Mouse (Mus musculus): ENCODE measurements around the gene Vwa5b1. TPM values are rescaled to one million over a fixed set of nuclear protein-coding genes. Genes with fewer than 3 reads are reported as not detected.
A peak's percentile ranks its signal among the peaks of the same experiment; 100 is the strongest.

Vwa5b1 gene
- 0.69 and 2.0 TPM in 2 replicates for polyA plus RNA-seq (2012; rRNA removed)

GRCm38 (mm10) chr4:138635428-138636145 lies at the start of gene Vwa5b1:
TSS of gene Vwa5b1 (minus strand) at chr4:138635884.
- peak; percentile 86 for DNase-seq (ENCODE audit: low read depth)
- TF ChIP-seq POLR2A (IDR thresholded peaks at IDR 0.05; ENCODE audit: borderline replicate concordance, extremely low read depth, insufficient read depth, insufficient read length, poor library complexity, severe bottlenecking) (no peak), CTCF (IDR thresholded peaks at IDR 0.05; ENCODE audit: borderline replicate concordance, extremely low read depth, insufficient read depth, insufficient read length) (no peak)

DNA sequence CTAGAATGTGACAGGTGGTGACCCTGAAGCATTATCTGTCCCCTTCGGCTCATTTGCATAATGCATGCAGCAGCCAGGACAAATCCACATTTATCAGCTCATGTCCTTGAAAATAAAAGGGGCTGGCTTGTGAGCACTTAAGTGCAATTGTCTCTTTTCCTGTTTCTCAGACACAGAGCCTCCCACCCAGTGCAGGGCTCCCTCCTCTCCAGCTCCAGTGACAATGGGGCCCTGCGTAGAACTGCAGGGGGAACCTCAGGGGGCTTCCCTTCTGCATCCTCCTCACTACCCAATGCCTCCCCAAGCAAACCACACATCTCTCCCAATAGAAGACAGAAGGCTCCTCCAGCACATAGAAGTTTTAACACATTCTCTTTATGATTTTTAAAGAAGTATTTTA lies 47.1 kb upstream of the Vwa5b1 start:
- no peak for DNase-seq (ENCODE audit: low read depth)

GRCm38 (mm10) chr4:138680124-138680523 lies 44.4 kb upstream of the Vwa5b1 start:
- TF ChIP-seq POLR2A (IDR thresholded peaks at IDR 0.05; ENCODE audit: borderline replicate concordance, extremely low read depth, insufficient read depth, insufficient read length, poor library complexity, severe bottlenecking): no peak
- no peak for TF ChIP-seq CTCF (IDR thresholded peaks at IDR 0.05; ENCODE audit: borderline replicate concordance, extremely low read depth, insufficient read depth, insufficient read length)
- no peak for DNase-seq (ENCODE audit: low read depth)

More for the DNA sequence above, 47.1 kb upstream of the Vwa5b1 start:
- TF ChIP-seq CTCF (IDR thresholded peaks at IDR 0.05; ENCODE audit: borderline replicate concordance, extremely low read depth, insufficient read depth, insufficient read length) (no peak), POLR2A (IDR thresholded peaks at IDR 0.05; ENCODE audit: borderline replicate concordance, extremely low read depth, insufficient read depth, insufficient read length, poor library complexity, severe bottlenecking) (no peak)

DNA sequence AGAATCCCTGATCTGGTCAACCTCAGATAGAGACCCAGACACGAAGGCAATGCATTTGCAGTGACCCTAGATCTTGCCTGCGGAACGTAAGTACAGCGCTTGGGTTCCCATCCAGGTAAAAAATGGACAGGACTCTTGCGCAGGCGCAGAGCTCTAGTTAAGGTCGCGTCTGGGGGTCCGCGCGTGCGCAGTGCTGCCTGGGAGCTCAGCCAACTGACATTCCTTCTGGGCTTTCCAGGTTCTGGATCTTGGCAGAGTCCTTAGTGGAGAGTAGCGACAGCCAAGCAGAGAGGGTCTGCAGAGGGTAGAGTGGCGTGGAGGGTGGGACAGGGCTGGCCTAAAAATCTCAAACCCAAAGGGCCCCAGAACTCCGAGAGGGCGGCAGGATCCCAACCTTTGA lies 41.9 kb upstream of the Vwa5b1 start:
- TF ChIP-seq CTCF (IDR thresholded peaks at IDR 0.05; ENCODE audit: borderline replicate concordance, extremely low read depth, insufficient read depth, insufficient read length): no peak
- TF ChIP-seq POLR2A (IDR thresholded peaks at IDR 0.05; ENCODE audit: borderline replicate concordance, extremely low read depth, insufficient read depth, insufficient read length, poor library complexity, severe bottlenecking): no peak

GRCm38 (mm10) chr4:138676480-138676879 lies 40.8 kb upstream of the Vwa5b1 start:
- TF ChIP-seq POLR2A (IDR thresholded peaks at IDR 0.05; ENCODE audit: borderline replicate concordance, extremely low read depth, insufficient read depth, insufficient read length, poor library complexity, severe bottlenecking): no peak
- no peak for TF ChIP-seq CTCF (IDR thresholded peaks at IDR 0.05; ENCODE audit: borderline replicate concordance, extremely low read depth, insufficient read depth, insufficient read length)
- DNase-seq (ENCODE audit: low read depth): no peak

More for the DNA sequence above, 41.9 kb upstream of the Vwa5b1 start:
- DNase-seq (ENCODE audit: low read depth): peak; percentile 90

- DNase-seq (ENCODE audit: low read depth): peak; percentile 45
- no peak for TF ChIP-seq CTCF (IDR thresholded peaks at IDR 0.05; ENCODE audit: borderline replicate concordance, extremely low read depth, insufficient read depth, insufficient read length)
- TF ChIP-seq POLR2A (IDR thresholded peaks at IDR 0.05; ENCODE audit: borderline replicate concordance, extremely low read depth, insufficient read depth, insufficient read length, poor library complexity, severe bottlenecking): no peak
Observed at GRCm38 (mm10) chr4:138672160-138672559, 36.5 kb upstream of the Vwa5b1 start.

GRCm38 (mm10) chr4:138670093-138670889 lies 34.6 kb upstream of the Vwa5b1 start:
- DNase-seq (ENCODE audit: low read depth): no peak
- no peak for TF ChIP-seq CTCF (IDR thresholded peaks at IDR 0.05; ENCODE audit: borderline replicate concordance, extremely low read depth, insufficient read depth, insufficient read length)
- TF ChIP-seq POLR2A (IDR thresholded peaks at IDR 0.05; ENCODE audit: borderline replicate concordance, extremely low read depth, insufficient read depth, insufficient read length, poor library complexity, severe bottlenecking): no peak

DNA sequence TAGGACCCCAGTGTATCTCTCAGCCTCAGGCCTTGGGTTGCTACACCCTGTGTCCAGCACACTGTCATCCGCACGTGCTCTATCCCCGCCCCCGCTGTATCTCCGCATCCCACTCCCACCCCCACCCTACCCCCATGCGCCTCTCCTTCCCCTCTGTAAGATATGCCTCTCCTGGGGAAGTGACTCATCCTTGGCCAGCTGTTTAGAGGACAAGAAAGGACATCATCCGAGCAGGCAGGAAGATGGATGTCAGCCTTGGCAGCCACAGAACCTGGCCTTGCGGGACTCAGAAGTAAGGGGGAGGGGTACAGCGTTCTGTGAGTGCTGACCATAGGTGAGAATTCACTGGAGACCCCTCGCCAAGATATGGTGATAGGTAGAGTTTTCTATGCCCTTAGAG lies 30.8 kb upstream of the Vwa5b1 start:
- no peak for TF ChIP-seq POLR2A (IDR thresholded peaks at IDR 0.05; ENCODE audit: borderline replicate concordance, extremely low read depth, insufficient read depth, insufficient read length, poor library complexity, severe bottlenecking)
- TF ChIP-seq CTCF (IDR thresholded peaks at IDR 0.05; ENCODE audit: borderline replicate concordance, extremely low read depth, insufficient read depth, insufficient read length): no peak
- DNase-seq (ENCODE audit: low read depth): no peak

DNA sequence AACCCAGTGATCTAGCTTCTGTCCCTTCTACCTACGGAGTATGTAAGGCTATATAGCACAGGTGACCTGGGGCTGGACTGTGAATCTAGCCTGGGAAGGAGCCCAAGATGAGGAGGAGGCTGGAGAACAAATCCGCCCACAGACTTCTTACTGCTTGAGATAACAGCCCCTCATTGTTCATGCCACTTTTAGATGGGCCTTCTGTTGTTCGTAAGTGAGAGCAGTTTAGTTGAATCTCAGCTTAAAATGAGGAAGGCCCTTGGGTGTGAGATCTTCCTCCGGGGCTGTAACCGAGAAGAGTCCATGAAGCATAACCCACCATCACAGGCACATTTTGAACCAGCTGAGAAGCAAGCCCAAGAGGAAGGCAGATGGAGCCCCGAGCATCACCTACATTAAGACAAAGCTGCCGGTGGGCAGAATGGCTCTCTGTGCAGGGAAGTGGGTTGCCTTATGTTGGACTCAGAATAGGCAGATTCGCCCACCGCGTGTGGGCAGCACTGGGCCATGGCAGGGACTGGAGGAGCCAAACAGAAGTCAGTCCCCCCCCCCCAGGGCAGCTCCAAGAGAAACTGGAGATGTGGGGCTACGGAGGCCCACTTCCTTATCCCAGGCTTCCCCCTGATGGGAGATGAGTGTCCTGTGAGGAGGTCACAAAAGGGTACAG lies 24.4 kb upstream of the Vwa5b1 start:
- no peak for DNase-seq (ENCODE audit: low read depth)

DNA sequence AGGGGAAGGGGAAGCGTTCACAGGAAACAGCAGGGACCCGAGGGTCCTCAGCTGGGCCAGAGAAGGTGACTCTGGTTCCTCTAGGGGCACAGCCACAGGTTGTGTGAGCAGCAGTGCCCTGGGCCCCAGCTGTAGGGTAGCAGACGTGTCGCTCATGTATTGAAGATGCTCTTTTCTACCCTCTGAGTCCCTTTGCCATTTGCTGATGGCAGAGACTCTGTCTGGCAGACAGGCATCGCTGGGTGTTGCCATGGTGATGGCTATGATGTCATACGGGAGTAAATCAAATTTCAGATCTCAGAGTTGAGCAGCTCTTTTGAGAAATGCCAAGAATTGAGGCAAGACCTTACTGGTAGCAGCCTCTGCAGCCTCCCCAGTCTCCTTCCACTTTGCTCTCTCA lies 17.4 kb upstream of the Vwa5b1 start:
- peak; percentile 84 for DNase-seq (ENCODE audit: low read depth)

More for the DNA sequence above, 24.4 kb upstream of the Vwa5b1 start:
- TF ChIP-seq CTCF (IDR thresholded peaks at IDR 0.05; ENCODE audit: borderline replicate concordance, extremely low read depth, insufficient read depth, insufficient read length): no peak
- TF ChIP-seq POLR2A (IDR thresholded peaks at IDR 0.05; ENCODE audit: borderline replicate concordance, extremely low read depth, insufficient read depth, insufficient read length, poor library complexity, severe bottlenecking): no peak

GRCm38 (mm10) chr4:138651881-138652280 lies 16.2 kb upstream of the Vwa5b1 start:
- DNase-seq (ENCODE audit: low read depth): no peak
- TF ChIP-seq POLR2A (IDR thresholded peaks at IDR 0.05; ENCODE audit: borderline replicate concordance, extremely low read depth, insufficient read depth, insufficient read length, poor library complexity, severe bottlenecking) (no peak), CTCF (IDR thresholded peaks at IDR 0.05; ENCODE audit: borderline replicate concordance, extremely low read depth, insufficient read depth, insufficient read length) (no peak)

More for the DNA sequence above, 17.4 kb upstream of the Vwa5b1 start:
- TF ChIP-seq CTCF (IDR thresholded peaks at IDR 0.05; ENCODE audit: borderline replicate concordance, extremely low read depth, insufficient read depth, insufficient read length): no peak
- no peak for TF ChIP-seq POLR2A (IDR thresholded peaks at IDR 0.05; ENCODE audit: borderline replicate concordance, extremely low read depth, insufficient read depth, insufficient read length, poor library complexity, severe bottlenecking)

Data from brain, embryonic 14.5 days (tissue).